Mouse (Mus musculus): ENCODE measurements around the gene Zfp983. TPM values are rescaled to one million over a fixed set of nuclear protein-coding genes. Genes with fewer than 3 reads are reported as not detected.

The Zfp983 gene
- polyA plus RNA-seq, 2 experiments: 4.6 to 5.7 TPM

GRCm38 (mm10) chr17:21708401-21708800 lies 58.0 kb downstream of the Zfp983 start:
- Histone ChIP-seq H3K9ac (ENCODE audit: low read depth, low read length, severe bottlenecking) (peak overlapping the region; percentile 75), H3K27me3 (ENCODE audit: control insufficient read depth, insufficient read depth, low read length) (no peaks in the 10 kb centered on the region), H3K4me3 (replicated peaks; ENCODE audit: low read length) (peak overlapping the region; percentile 51), H3K9me3 (ENCODE audit: control insufficient read depth, low read length) (no peaks in the 10 kb centered on the region), H3K4me1 (ENCODE audit: control insufficient read depth, insufficient read depth, low read length) (peaks cover 2% of the 10 kb centered on the region; the same call in 1 of the 2 replicates), H3K36me3 (ENCODE audit: control insufficient read depth, insufficient read depth, low read length) (peaks cover 18% of the 10 kb centered on the region), H3K4me2 (replicated peaks; ENCODE audit: low read depth, low read length, severe bottlenecking) (peak overlapping the region; percentile 51), H3K27ac (replicated peaks; ENCODE audit: low read depth, low read length) (no peak overlapping the region)
- 55% methylated on average over 2 of the region's 2 CpGs for WGBS
- ATAC-seq (ENCODE audit: low FRiP score, low read depth) (no peak), DNase-seq (ENCODE audit: low spot score) (no peak)
- TF ChIP-seq POLR2A (IDR thresholded peaks at IDR 0.05; ENCODE audit: borderline replicate concordance, extremely low read depth, insufficient read depth, insufficient read length): no peak

Other genes with a start within 250 kb of the Zfp983 start
- gene Zfp54, start 227.4 kb upstream of the Zfp983 start, polyA plus RNA-seq (2012; rRNA removed): 1.8 and 2.5 TPM in 2 replicates
- gene Zfp54, start 227.4 kb upstream of the Zfp983 start, polyA plus RNA-seq (2014; fragmentation: Nextera tagmentation; extraction: Ambion mirVana): 4.5 and 5.2 TPM in 2 replicates
- gene Zfp51, start 200.2 kb upstream of the Zfp983 start, polyA plus RNA-seq (2012; rRNA removed): 5.4 and 7.1 TPM in 2 replicates
- gene Zfp51, start 200.2 kb upstream of the Zfp983 start, polyA plus RNA-seq (2014; fragmentation: Nextera tagmentation; extraction: Ambion mirVana): 14.7 and 16.6 TPM in 2 replicates
- gene Zfp53, start 161.6 kb upstream of the Zfp983 start, polyA plus RNA-seq (2012; rRNA removed): 3.4 and 5.3 TPM in 2 replicates
- 9.4 and 10.3 TPM in 2 replicates for gene Zfp53, start 161.6 kb upstream of the Zfp983 start, polyA plus RNA-seq (2014; fragmentation: Nextera tagmentation; extraction: Ambion mirVana)
- 2.1 and 2.6 TPM in 2 replicates for gene Zfp52, start 115.1 kb upstream of the Zfp983 start, polyA plus RNA-seq (2012; rRNA removed)
- 3.3 and 4.2 TPM in 2 replicates for gene Zfp52, start 115.1 kb upstream of the Zfp983 start, polyA plus RNA-seq (2014; fragmentation: Nextera tagmentation; extraction: Ambion mirVana)
- 10.2 and 16.6 TPM in 2 replicates for gene Zfp948, start 83.6 kb upstream of the Zfp983 start, polyA plus RNA-seq (2012; rRNA removed)
- 23.0 and 23.6 TPM in 2 replicates for gene Zfp948, start 83.6 kb upstream of the Zfp983 start, polyA plus RNA-seq (2014; fragmentation: Nextera tagmentation; extraction: Ambion mirVana)
- gene Gm10226, start 41.2 kb downstream of the Zfp983 start, polyA plus RNA-seq (2012; rRNA removed): 5.2 and 6.4 TPM in 2 replicates
- 8.0 and 10.5 TPM in 2 replicates for gene Gm10226, start 41.2 kb downstream of the Zfp983 start, polyA plus RNA-seq (2014; fragmentation: Nextera tagmentation; extraction: Ambion mirVana)
- gene Zfp760, start 57.1 kb downstream of the Zfp983 start, polyA plus RNA-seq (2012; rRNA removed): 10.0 and 14.7 TPM in 2 replicates
- gene Zfp760, start 57.1 kb downstream of the Zfp983 start, polyA plus RNA-seq (2014; fragmentation: Nextera tagmentation; extraction: Ambion mirVana): 14.6 and 15.3 TPM in 2 replicates
- 6.3 and 7.0 TPM in 2 replicates for gene Zfp229, start 80.2 kb downstream of the Zfp983 start, polyA plus RNA-seq (2012; rRNA removed)
- gene Zfp229, start 80.2 kb downstream of the Zfp983 start, polyA plus RNA-seq (2014; fragmentation: Nextera tagmentation; extraction: Ambion mirVana): 7.2 and 7.4 TPM in 2 replicates
- gene Zfp820, start 195.1 kb downstream of the Zfp983 start, polyA plus RNA-seq (2012; rRNA removed): 2.5 and 4.4 TPM in 2 replicates
- 9.5 and 10.4 TPM in 2 replicates for gene Zfp820, start 195.1 kb downstream of the Zfp983 start, polyA plus RNA-seq (2014; fragmentation: Nextera tagmentation; extraction: Ambion mirVana)

Data from limb, embryonic 14.5 days (tissue).